In the genomic region with DNA sequence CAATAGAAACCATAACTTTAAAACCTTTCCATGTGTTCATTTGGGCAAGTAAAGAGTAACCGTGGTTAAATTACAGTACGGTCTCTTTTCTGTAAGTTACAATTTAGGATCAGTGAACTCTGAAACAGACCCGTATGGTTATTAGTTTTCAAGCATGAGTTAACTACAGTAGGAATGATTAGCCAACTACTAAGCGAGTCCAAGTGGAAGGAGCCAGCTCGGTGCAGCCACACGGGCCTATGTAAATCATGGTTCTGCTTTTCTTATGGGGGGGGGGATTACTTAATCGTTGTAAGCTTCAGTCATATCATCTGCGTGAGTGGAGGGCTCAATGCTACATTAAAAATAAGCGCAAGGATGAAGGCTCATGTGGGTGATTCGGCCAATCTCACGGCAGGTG, we compare ENCODE assay signal across 15 mouse cellular contexts.
"Had no signal": no experiment of that assay in that cellular context is flagged by ENCODE, and none has a peak within 500 bp of the region (broad histone marks: within the 10 kb centered on the region; RNA-seq: fewer than 3 reads in every experiment).

No protein-coding gene starts in this region.

- H3K36me3 ChIP-seq: limb, embryonic 10.5 days; liver, embryonic 15.5 days; midbrain, embryonic 10.5 days; neural tube, embryonic 15.5 days had no signal

- H3K4me2 ChIP-seq: liver, embryonic 11.5 days; liver, embryonic 15.5 days; neural tube, embryonic 15.5 days had no signal

- DNase-seq: lung, adult 2 months; lung, postnatal 36 days; midbrain, embryonic 14.5 days; right cerebral cortex, adult 18-20 months; spleen, adult 18-20 months; thymus, adult 18-20 months; thymus, postnatal 14 days had no signal

- H3K4me1 ChIP-seq: limb, embryonic 10.5 days; liver, embryonic 15.5 days had no signal

- H3K9ac ChIP-seq: liver, embryonic 15.5 days; neural tube, embryonic 15.5 days had no signal

- H3K27ac ChIP-seq: left cerebral cortex, adult 2 months; limb, embryonic 10.5 days; liver, embryonic 15.5 days; midbrain, embryonic 10.5 days; neural tube, embryonic 15.5 days had no signal

- H3K4me3 ChIP-seq: left cerebral cortex, adult 2 months; limb, embryonic 10.5 days; liver, embryonic 15.5 days; midbrain, embryonic 10.5 days; myocyte; neural tube, embryonic 15.5 days had no signal

- H3K27me3 ChIP-seq: liver, embryonic 15.5 days; neural tube, embryonic 15.5 days had no signal

- H3K9me3 ChIP-seq: limb, embryonic 10.5 days; liver, embryonic 15.5 days; midbrain, embryonic 10.5 days; neural tube, embryonic 15.5 days had no signal

- ATAC-seq: lung, postnatal 0 days had no signal
